Mouse (Mus musculus) cortical plate, adult 2 months (tissue): ENCODE data around the gene Ttll1.

ENCODE experiments used
- CTCF ChIP-seq: fragments of 200-500 bp; IDR thresholded peaks from 2 replicates; pipeline ENCODE4 v1.5.1; 2011; ENCODE audit warnings: mild to moderate bottlenecking, control low read depth, low read length; ENCODE audit not compliant: insufficient read depth; ENCODE audit errors: extremely low read depth
- POLR2A ChIP-seq: fragments of 200-500 bp; IDR thresholded peaks from 2 replicates; pipeline ENCODE4 v1.6.1; 2011; ENCODE audit warnings: mild to moderate bottlenecking, low read length, control low read depth; ENCODE audit not compliant: insufficient read depth; ENCODE audit errors: extremely low read depth

- TF ChIP-seq CTCF (no peak), POLR2A (no peak)
These were observed 59.0 kb downstream of the Ttll1 start for GRCm38 (mm10) chr15:83451621-83452210.
